Mouse (Mus musculus): ENCODE results near the gene AC140267.1. TPM values are rescaled to one million over a fixed set of nuclear protein-coding genes. Genes with fewer than 3 reads are reported as not detected.
A peak's percentile ranks its signal among the peaks of the same experiment; 100 is the strongest.

AC140267.1 gene
- polyA plus RNA-seq (2015; fragmentation: Nextera tagmentation; extraction: Ambion mirVana), result not detected in 2 replicates

GRCm38 (mm10) chr15:80235535-80235934, at the start of gene AC140267.1:
TSS of gene AC140267.1 (plus strand) at chr15:80235835.
- WGBS, result 94% methylated on average over 9 of the region's 9 CpGs
- Histone ChIP-seq H3K4me3 (replicated peaks) (peak within 1 kb of the TSS; percentile 91), H3K36me3 (peaks cover 40% of the 10 kb centered on the region), H3K27ac (replicated peaks) (no peak within 1 kb of the TSS), H3K4me2 (replicated peaks) (peak within 1 kb of the TSS; percentile 75), H3K9ac (0 out of 2 replicates have a peak within 1 kb of the TSS, but pooled peaks have one; percentile 90), H3K9me3 (replicated peaks) (no peaks in the 10 kb centered on the region), H3K27me3 (no peaks in the 10 kb centered on the region), H3K4me1 (peaks cover 18% of the 10 kb centered on the region)
- no peak for ATAC-seq (ENCODE audit: insufficient number of reproducible peaks, low FRiP score, low TSS enrichment, low read depth)

- Histone ChIP-seq H3K36me3 (no peaks in the 10 kb centered on the region), H3K9me3 (replicated peaks) (no peaks in the 10 kb centered on the region), H3K27me3 (no peaks in the 10 kb centered on the region), H3K4me1 (0 out of 2 replicates have a peak, but pooled peaks cover 1% of the 10 kb centered on the region), H3K4me3 (replicated peaks) (no peak overlapping the region), H3K9ac (no peak overlapping the region), H3K4me2 (replicated peaks) (no peak overlapping the region), H3K27ac (replicated peaks) (no peak overlapping the region)
- WGBS, result 83% methylated on average over 5 of the region's 5 CpGs
- ATAC-seq (ENCODE audit: insufficient number of reproducible peaks, low FRiP score, low TSS enrichment, low read depth), result no peak
These were observed 46.7 kb upstream of the AC140267.1 start for GRCm38 (mm10) chr15:80188927-80189326.

GRCm38 (mm10) chr15:80190075-80190474, 45.6 kb upstream of the AC140267.1 start:
- H3K27ac ChIP-seq (replicated peaks), result no peak overlapping the region
- 80% methylated on average over 4 of the region's 4 CpGs for WGBS
- no peaks in the 10 kb centered on the region for H3K36me3 ChIP-seq
- H3K4me3 ChIP-seq (replicated peaks), result no peak overlapping the region
- H3K9ac ChIP-seq, result no peak overlapping the region
- no peaks in the 10 kb centered on the region for H3K27me3 ChIP-seq
- 0 out of 2 replicates have a peak, but pooled peaks cover 4% of the 10 kb centered on the region for H3K4me1 ChIP-seq
- H3K9me3 ChIP-seq (replicated peaks), result no peaks in the 10 kb centered on the region
- H3K4me2 ChIP-seq (replicated peaks), result no peak overlapping the region
- ATAC-seq (ENCODE audit: insufficient number of reproducible peaks, low FRiP score, low TSS enrichment, low read depth), result 0 out of 2 replicates have a peak, but pooled peaks have one; percentile 20

GRCm38 (mm10) chr15:80191585-80192245, 43.9 kb upstream of the AC140267.1 start:
- 76% methylated on average over 8 of the region's 8 CpGs for WGBS
- no peak for ATAC-seq (ENCODE audit: insufficient number of reproducible peaks, low FRiP score, low TSS enrichment, low read depth)
- Histone ChIP-seq H3K4me1 (0 out of 2 replicates have a peak, but pooled peaks cover 4% of the 10 kb centered on the region), H3K4me2 (replicated peaks) (no peak overlapping the region), H3K36me3 (no peaks in the 10 kb centered on the region), H3K27ac (replicated peaks) (no peak overlapping the region), H3K9me3 (replicated peaks) (no peaks in the 10 kb centered on the region), H3K9ac (no peak overlapping the region), H3K4me3 (replicated peaks) (no peak overlapping the region), H3K27me3 (no peaks in the 10 kb centered on the region)

- no peaks in the 10 kb centered on the region for H3K27me3 ChIP-seq
- 84% methylated on average over 6 of the region's 6 CpGs for WGBS
These were observed 43.4 kb upstream of the AC140267.1 start for GRCm38 (mm10) chr15:80192246-80192585.

GRCm38 (mm10) chr15:80192847-80193246, 42.8 kb upstream of the AC140267.1 start:
- no peaks in the 10 kb centered on the region for H3K36me3 ChIP-seq
- no peak overlapping the region for H3K9ac ChIP-seq
- H3K9me3 ChIP-seq (replicated peaks), result no peaks in the 10 kb centered on the region
- WGBS, result 81% methylated on average over 7 of the region's 7 CpGs
- H3K27ac ChIP-seq (replicated peaks), result no peak overlapping the region
- H3K4me3 ChIP-seq (replicated peaks), result no peak overlapping the region
- H3K27me3 ChIP-seq, result no peaks in the 10 kb centered on the region
- 0 out of 2 replicates have a peak, but pooled peaks cover 4% of the 10 kb centered on the region for H3K4me1 ChIP-seq
- ATAC-seq (ENCODE audit: insufficient number of reproducible peaks, low FRiP score, low TSS enrichment, low read depth), result no peak
- no peak overlapping the region for H3K4me2 ChIP-seq (replicated peaks)

More at GRCm38 (mm10) chr15:80192246-80192585, 43.4 kb upstream of the AC140267.1 start:
- no peak overlapping the region for H3K4me3 ChIP-seq (replicated peaks)
- no peak overlapping the region for H3K9ac ChIP-seq
- H3K4me1 ChIP-seq, result 0 out of 2 replicates have a peak, but pooled peaks cover 4% of the 10 kb centered on the region
- no peaks in the 10 kb centered on the region for H3K36me3 ChIP-seq
- H3K4me2 ChIP-seq (replicated peaks), result no peak overlapping the region
- H3K27ac ChIP-seq (replicated peaks), result no peak overlapping the region
- no peaks in the 10 kb centered on the region for H3K9me3 ChIP-seq (replicated peaks)
- ATAC-seq (ENCODE audit: insufficient number of reproducible peaks, low FRiP score, low TSS enrichment, low read depth), result no peak

GRCm38 (mm10) chr15:80199556-80199955, 36.1 kb upstream of the AC140267.1 start:
- peaks cover 5% of the 10 kb centered on the region; the same call in 1 of the 2 replicates for H3K4me1 ChIP-seq
- no peak overlapping the region for H3K4me2 ChIP-seq (replicated peaks)
- no peak overlapping the region for H3K4me3 ChIP-seq (replicated peaks)
- no peaks in the 10 kb centered on the region for H3K27me3 ChIP-seq
- 84% methylated on average over 2 of the region's 2 CpGs for WGBS
- no peaks in the 10 kb centered on the region for H3K9me3 ChIP-seq (replicated peaks)
- no peak overlapping the region for H3K27ac ChIP-seq (replicated peaks)
- H3K36me3 ChIP-seq, result no peaks in the 10 kb centered on the region
- no peak overlapping the region for H3K9ac ChIP-seq
- no peak for ATAC-seq (ENCODE audit: insufficient number of reproducible peaks, low FRiP score, low TSS enrichment, low read depth)

GRCm38 (mm10) chr15:80202111-80202775, 33.4 kb upstream of the AC140267.1 start:
- H3K9ac ChIP-seq, result no peak overlapping the region
- no peak overlapping the region for H3K4me2 ChIP-seq (replicated peaks)
- WGBS, result 69% methylated on average over 6 of the region's 6 CpGs
- H3K27ac ChIP-seq (replicated peaks), result no peak overlapping the region
- no peaks in the 10 kb centered on the region for H3K36me3 ChIP-seq
- H3K4me3 ChIP-seq (replicated peaks), result no peak overlapping the region
- no peaks in the 10 kb centered on the region for H3K9me3 ChIP-seq (replicated peaks)
- ATAC-seq (ENCODE audit: insufficient number of reproducible peaks, low FRiP score, low TSS enrichment, low read depth), result no peak
- peaks cover 5% of the 10 kb centered on the region; the same call in 1 of the 2 replicates for H3K4me1 ChIP-seq
- no peaks in the 10 kb centered on the region for H3K27me3 ChIP-seq

GRCm38 (mm10) chr15:80203406-80203805, 32.2 kb upstream of the AC140267.1 start:
- Histone ChIP-seq H3K4me3 (replicated peaks) (no peak overlapping the region), H3K27ac (replicated peaks) (no peak overlapping the region), H3K27me3 (no peaks in the 10 kb centered on the region), H3K36me3 (no peaks in the 10 kb centered on the region), H3K4me2 (replicated peaks) (no peak overlapping the region), H3K4me1 (peaks cover 5% of the 10 kb centered on the region; the same call in 1 of the 2 replicates), H3K9me3 (replicated peaks) (no peaks in the 10 kb centered on the region), H3K9ac (no peak overlapping the region)
- ATAC-seq (ENCODE audit: insufficient number of reproducible peaks, low FRiP score, low TSS enrichment, low read depth), result no peak
- 36% methylated on average over 4 of the region's 4 CpGs for WGBS

- ATAC-seq (ENCODE audit: insufficient number of reproducible peaks, low FRiP score, low TSS enrichment, low read depth), result no peak
- no peaks in the 10 kb centered on the region for H3K36me3 ChIP-seq
- H3K27ac ChIP-seq (replicated peaks), result no peak overlapping the region
- H3K4me1 ChIP-seq, result peaks cover 5% of the 10 kb centered on the region; the same call in 1 of the 2 replicates
- H3K4me2 ChIP-seq (replicated peaks), result no peak overlapping the region
- no peak overlapping the region for H3K9ac ChIP-seq
- no peaks in the 10 kb centered on the region for H3K9me3 ChIP-seq (replicated peaks)
- H3K27me3 ChIP-seq, result no peaks in the 10 kb centered on the region
- H3K4me3 ChIP-seq (replicated peaks), result no peak overlapping the region
- 88% methylated on average over 3 of the region's 3 CpGs for WGBS
These were observed 29.5 kb upstream of the AC140267.1 start for GRCm38 (mm10) chr15:80206057-80206565.

GRCm38 (mm10) chr15:80208446-80208845, 27.2 kb upstream of the AC140267.1 start:
- Histone ChIP-seq H3K9ac (no peak overlapping the region), H3K36me3 (peaks cover 12% of the 10 kb centered on the region), H3K9me3 (replicated peaks) (no peaks in the 10 kb centered on the region), H3K27me3 (no peaks in the 10 kb centered on the region), H3K4me3 (replicated peaks) (no peak overlapping the region), H3K4me1 (no peaks in the 10 kb centered on the region; the same call in 1 of the 2 replicates), H3K4me2 (replicated peaks) (no peak overlapping the region), H3K27ac (replicated peaks) (0 out of 2 replicates have a peak overlapping the region, but pooled peaks have one; percentile 6)
- WGBS, result 36% methylated on average over 4 of the region's 4 CpGs
- ATAC-seq (ENCODE audit: insufficient number of reproducible peaks, low FRiP score, low TSS enrichment, low read depth), result no peak

Measured in embryonic facial prominence, embryonic 15.5 days (tissue).